Mouse (Mus musculus): Measurements from ENCODE around the gene Wwox.

DNA sequence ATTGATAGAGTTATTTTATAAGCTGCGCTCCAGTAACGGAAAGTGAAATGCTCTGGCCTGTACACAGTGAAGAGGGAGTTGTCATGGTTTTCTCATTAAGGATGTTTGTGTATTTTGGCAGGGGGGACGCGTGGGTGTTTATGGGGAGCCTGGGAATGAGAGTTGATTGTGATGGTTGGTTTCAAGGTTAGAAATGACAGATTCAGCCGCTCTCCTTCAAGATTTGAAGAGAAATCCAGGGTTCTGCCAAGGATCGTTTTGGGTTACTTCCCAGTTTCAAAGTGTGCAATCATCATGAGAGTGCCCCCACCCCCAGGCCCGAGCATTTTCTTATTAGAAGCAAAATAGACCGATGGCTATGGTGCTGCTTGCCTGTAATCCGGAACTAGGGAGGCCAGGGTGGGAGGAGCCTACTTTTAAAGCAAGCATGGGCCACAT is 231.8 kb downstream of the Wwox start:
- TF ChIP-seq CTCF (IDR thresholded peaks at IDR 0.05; ENCODE audit: low read depth, low read length) (no peak), POLR2A (IDR thresholded peaks at IDR 0.05; ENCODE audit: borderline replicate concordance, low read depth, low read length) (no peak)
